Mouse (Mus musculus): ENCODE results near the gene Auts2. TPM values are rescaled to one million over a fixed set of nuclear protein-coding genes. Genes with fewer than 3 reads are reported as not detected.

Gene Auts2
- polyA plus RNA-seq, 1 experiment, result 9.2 TPM

- TF ChIP-seq CTCF (conservative IDR thresholded peaks at IDR 0.05; ENCODE audit: insufficient read depth, insufficient read length, low read depth, low read length) (no peak), POLR2A (IDR thresholded peaks at IDR 0.05; ENCODE audit: low read depth, low read length) (no peak)
- WGBS, result 39% methylated on average over 5 of the region's 5 CpGs
These were observed 831.5 kb downstream of the Auts2 start for GRCm38 (mm10) chr5:131711474-131712129.

GRCm38 (mm10) chr5:131710735-131711473 is 832.2 kb downstream of the Auts2 start:
- 51% methylated on average over 8 of the region's 8 CpGs for whole genome bisulfite sequencing
- H3K4me1 ChIP-seq (ENCODE audit: control insufficient read depth, insufficient read depth, low read length), result 0 out of 2 replicates have a peak, but pooled peaks cover 3% of the 10 kb centered on the region
- H3K36me3 ChIP-seq (ENCODE audit: control insufficient read depth, insufficient read depth, low read length), result no peaks in the 10 kb centered on the region
- H3K27me3 ChIP-seq (replicated peaks; ENCODE audit: control insufficient read depth, insufficient read depth, low read length), result no peaks in the 10 kb centered on the region
- no peak for DNase-seq
- no peak for TF ChIP-seq CTCF (conservative IDR thresholded peaks at IDR 0.05; ENCODE audit: insufficient read depth, insufficient read length, low read depth, low read length)
- H3K27ac ChIP-seq (ENCODE audit: insufficient read depth, low read depth, low read length), result no peak overlapping the region
- no peak overlapping the region for H3K4me3 ChIP-seq (ENCODE audit: insufficient read depth, low read depth, low read length)

More at GRCm38 (mm10) chr5:131711474-131712129, 831.5 kb downstream of the Auts2 start:
- H3K4me3 ChIP-seq (ENCODE audit: insufficient read depth, low read depth, low read length), result no peak overlapping the region
- peak; percentile 3 for DNase-seq
- no peak overlapping the region for H3K27ac ChIP-seq (ENCODE audit: insufficient read depth, low read depth, low read length)
- H3K4me1 ChIP-seq (ENCODE audit: control insufficient read depth, insufficient read depth, low read length), result 0 out of 2 replicates have a peak, but pooled peaks cover 3% of the 10 kb centered on the region
- no peaks in the 10 kb centered on the region for H3K36me3 ChIP-seq (ENCODE audit: control insufficient read depth, insufficient read depth, low read length)
- H3K27me3 ChIP-seq (replicated peaks; ENCODE audit: control insufficient read depth, insufficient read depth, low read length), result no peaks in the 10 kb centered on the region

- Histone ChIP-seq H3K27ac (ENCODE audit: insufficient read depth, low read depth, low read length) (no peak overlapping the region), H3K27me3 (replicated peaks; ENCODE audit: control insufficient read depth, insufficient read depth, low read length) (no peaks in the 10 kb centered on the region), H3K4me1 (ENCODE audit: control insufficient read depth, insufficient read depth, low read length) (0 out of 2 replicates have a peak, but pooled peaks cover 3% of the 10 kb centered on the region), H3K36me3 (ENCODE audit: control insufficient read depth, insufficient read depth, low read length) (no peaks in the 10 kb centered on the region), H3K4me3 (ENCODE audit: insufficient read depth, low read depth, low read length) (no peak overlapping the region)
- no peak for DNase-seq
- TF ChIP-seq POLR2A (IDR thresholded peaks at IDR 0.05; ENCODE audit: low read depth, low read length) (no peak), CTCF (conservative IDR thresholded peaks at IDR 0.05; ENCODE audit: insufficient read depth, insufficient read length, low read depth, low read length) (no peak)
- WGBS, result 89% methylated on average over 7 of the region's 7 CpGs
These were observed 835.7 kb downstream of the Auts2 start for GRCm38 (mm10) chr5:131707471-131707870.

- Histone ChIP-seq H3K27me3 (replicated peaks; ENCODE audit: control insufficient read depth, insufficient read depth, low read length) (no peaks in the 10 kb centered on the region), H3K27ac (ENCODE audit: insufficient read depth, low read depth, low read length) (no peak overlapping the region), H3K36me3 (ENCODE audit: control insufficient read depth, insufficient read depth, low read length) (no peaks in the 10 kb centered on the region), H3K4me3 (ENCODE audit: insufficient read depth, low read depth, low read length) (no peak overlapping the region), H3K4me1 (ENCODE audit: control insufficient read depth, insufficient read depth, low read length) (no peaks in the 10 kb centered on the region)
- TF ChIP-seq CTCF (conservative IDR thresholded peaks at IDR 0.05; ENCODE audit: insufficient read depth, insufficient read length, low read depth, low read length) (no peak), POLR2A (IDR thresholded peaks at IDR 0.05; ENCODE audit: low read depth, low read length) (no peak)
- WGBS, result 74% methylated on average over 6 of the region's 6 CpGs
- DNase-seq, result no peak
These were observed 839.4 kb downstream of the Auts2 start for GRCm38 (mm10) chr5:131703729-131704128.

- Histone ChIP-seq H3K36me3 (ENCODE audit: control insufficient read depth, insufficient read depth, low read length) (no peaks in the 10 kb centered on the region), H3K4me3 (ENCODE audit: insufficient read depth, low read depth, low read length) (no peak overlapping the region), H3K4me1 (ENCODE audit: control insufficient read depth, insufficient read depth, low read length) (no peaks in the 10 kb centered on the region), H3K27ac (ENCODE audit: insufficient read depth, low read depth, low read length) (no peak overlapping the region), H3K27me3 (replicated peaks; ENCODE audit: control insufficient read depth, insufficient read depth, low read length) (no peaks in the 10 kb centered on the region)
- no peak for DNase-seq
- WGBS, result 94% methylated on average over 6 of the region's 6 CpGs
- TF ChIP-seq POLR2A (IDR thresholded peaks at IDR 0.05; ENCODE audit: low read depth, low read length) (no peak), CTCF (conservative IDR thresholded peaks at IDR 0.05; ENCODE audit: insufficient read depth, insufficient read length, low read depth, low read length) (no peak)
These were observed 840.2 kb downstream of the Auts2 start for GRCm38 (mm10) chr5:131702840-131703392.

- no peak for DNase-seq
- Histone ChIP-seq H3K36me3 (ENCODE audit: control insufficient read depth, insufficient read depth, low read length) (no peaks in the 10 kb centered on the region), H3K4me3 (ENCODE audit: insufficient read depth, low read depth, low read length) (no peak overlapping the region), H3K27ac (ENCODE audit: insufficient read depth, low read depth, low read length) (no peak overlapping the region), H3K4me1 (ENCODE audit: control insufficient read depth, insufficient read depth, low read length) (no peaks in the 10 kb centered on the region), H3K27me3 (replicated peaks; ENCODE audit: control insufficient read depth, insufficient read depth, low read length) (no peaks in the 10 kb centered on the region)
- no peak for TF ChIP-seq POLR2A (IDR thresholded peaks at IDR 0.05; ENCODE audit: low read depth, low read length)
- TF ChIP-seq CTCF (conservative IDR thresholded peaks at IDR 0.05; ENCODE audit: insufficient read depth, insufficient read length, low read depth, low read length), result no peak
- 98% methylated on average over 7 of the region's 7 CpGs for WGBS
These were observed 844.2 kb downstream of the Auts2 start for GRCm38 (mm10) chr5:131698900-131699299.

- WGBS, result 92% methylated on average over 1 of the region's 1 CpGs
- no peak for TF ChIP-seq CTCF (conservative IDR thresholded peaks at IDR 0.05; ENCODE audit: insufficient read depth, insufficient read length, low read depth, low read length)
- TF ChIP-seq POLR2A (IDR thresholded peaks at IDR 0.05; ENCODE audit: low read depth, low read length), result no peak
- H3K27me3 ChIP-seq (replicated peaks; ENCODE audit: control insufficient read depth, insufficient read depth, low read length), result no peaks in the 10 kb centered on the region
- no peak overlapping the region for H3K4me3 ChIP-seq (ENCODE audit: insufficient read depth, low read depth, low read length)
- H3K4me1 ChIP-seq (ENCODE audit: control insufficient read depth, insufficient read depth, low read length), result no peaks in the 10 kb centered on the region
- no peak for DNase-seq
- H3K27ac ChIP-seq (ENCODE audit: insufficient read depth, low read depth, low read length), result no peak overlapping the region
- H3K36me3 ChIP-seq (ENCODE audit: control insufficient read depth, insufficient read depth, low read length), result no peaks in the 10 kb centered on the region
These were observed 852.4 kb downstream of the Auts2 start for GRCm38 (mm10) chr5:131690781-131691180.

Data from kidney, adult 2 months (tissue).